Mouse (Mus musculus) liver (tissue): ENCODE data around the gene Olfr1512.
"Not testable (repeated sequence)": the region's sequence is repeated elsewhere in the genome, so short reads cannot be mapped to it uniquely, and the experiment has no call there.

Source experiments
- DNase-seq: peaks from one replicate; pipeline ENCODE4 v3.0.0-alpha.2; 2020; ENCODE audit warnings: mixed read lengths

Olfr1512 gene

GRCm38 (mm10) chr14:52379068-52379467 is at the start of gene Olfr1512:
Gene Olfr1512, minus strand, starts transcription at chr14:52379168.
- DNase-seq, result no peak

DNA sequence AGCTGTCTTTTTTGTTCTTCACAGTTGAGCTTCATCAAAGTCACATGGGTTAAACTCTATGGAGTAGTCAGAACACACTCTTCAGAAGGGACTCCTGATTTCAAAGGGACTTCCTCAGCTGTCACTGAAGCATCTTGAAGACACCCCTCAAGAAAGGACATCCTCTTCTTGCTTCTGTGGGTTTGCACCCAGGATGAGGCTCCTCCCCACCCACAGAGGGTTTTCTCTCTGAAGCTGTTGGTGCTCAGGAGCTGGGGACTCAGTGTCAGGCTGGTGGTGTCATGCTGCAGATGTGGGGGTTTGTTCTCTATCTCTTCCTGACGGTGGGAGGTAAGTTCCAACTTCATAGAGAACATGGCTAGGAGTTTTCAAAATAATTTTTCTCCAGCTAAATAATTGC is 48.7 kb upstream of the Olfr1512 start:
- DNase-seq, result no peak

GRCm38 (mm10) chr14:52414273-52414672 is 35.3 kb upstream of the Olfr1512 start, which contains the start of gene Olfr1510:
Gene Olfr1510, minus strand, starts transcription at chr14:52414373.
- DNase-seq, result no peak

- not testable (repeated sequence) for DNase-seq
These were observed 31.4 kb upstream of the Olfr1512 start for GRCm38 (mm10) chr14:52410142-52410919.

- no peak for DNase-seq
These were observed 18.3 kb upstream of the Olfr1512 start, which contains the start of gene Olfr1511 for GRCm38 (mm10) chr14:52397279-52397678. Gene Olfr1511, minus strand, starts transcription at chr14:52397379.

DNA sequence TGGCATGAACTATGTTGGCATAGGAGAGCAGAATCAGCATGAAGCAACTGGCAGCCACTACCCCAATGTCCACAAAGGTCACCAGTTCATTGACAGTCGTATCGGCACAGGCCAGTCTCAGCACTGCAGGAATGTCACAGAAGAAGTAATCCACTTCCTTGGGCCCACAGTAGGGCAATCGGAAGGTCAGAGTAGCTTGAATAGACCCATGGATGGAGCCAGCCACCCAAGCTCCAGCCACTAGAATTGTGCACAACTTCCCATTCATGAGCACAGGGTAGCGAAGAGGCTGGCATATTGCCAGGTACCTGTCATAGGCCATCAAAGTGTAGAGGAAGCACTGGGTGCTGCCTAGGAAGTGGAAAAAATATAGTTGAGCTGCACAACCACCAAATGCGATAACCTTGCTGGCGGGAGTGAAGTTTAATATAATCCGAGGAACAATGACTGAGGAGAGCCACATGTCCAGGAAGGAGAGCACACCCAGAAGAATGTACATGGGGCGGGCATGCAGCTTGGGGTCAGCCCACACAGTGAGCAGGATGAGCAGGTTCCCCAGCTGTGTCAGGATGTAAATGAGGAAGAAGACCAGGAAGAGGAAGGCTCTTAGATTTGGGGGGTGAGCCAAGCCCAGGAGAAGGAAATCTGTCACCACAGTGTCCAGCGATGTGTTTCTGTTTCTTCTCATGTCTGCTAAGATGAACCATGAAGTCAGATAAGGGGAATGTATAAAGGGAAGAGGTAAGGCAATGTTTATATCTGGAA is 11.3 kb upstream of the Olfr1512 start:
- not testable (repeated sequence) for DNase-seq

DNA sequence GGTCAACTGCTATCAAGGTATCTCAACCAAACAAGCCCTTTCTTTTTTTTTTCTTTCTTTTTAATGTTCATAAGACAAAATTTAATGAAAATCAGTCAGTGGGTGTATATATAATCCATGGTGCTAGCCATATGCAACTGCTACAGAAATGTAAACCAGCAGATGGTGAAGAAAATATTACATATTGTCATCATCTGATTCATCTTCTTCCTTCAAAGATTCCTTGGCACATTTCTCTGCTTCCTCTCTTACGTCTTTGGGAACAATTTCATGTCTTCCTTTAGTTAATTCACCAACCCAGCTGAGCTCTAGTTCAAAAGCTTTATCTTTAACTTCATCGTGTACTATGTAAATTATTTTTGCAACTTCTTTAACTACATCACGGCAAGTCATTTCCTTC is 10.2 kb downstream of the Olfr1512 start:
- DNase-seq, result no peak

GRCm38 (mm10) chr14:52356308-52356707 is 22.7 kb downstream of the Olfr1512 start, which contains the start of gene Olfr1513:
Gene Olfr1513, minus strand, starts transcription at chr14:52356408.
- no peak for DNase-seq

DNA sequence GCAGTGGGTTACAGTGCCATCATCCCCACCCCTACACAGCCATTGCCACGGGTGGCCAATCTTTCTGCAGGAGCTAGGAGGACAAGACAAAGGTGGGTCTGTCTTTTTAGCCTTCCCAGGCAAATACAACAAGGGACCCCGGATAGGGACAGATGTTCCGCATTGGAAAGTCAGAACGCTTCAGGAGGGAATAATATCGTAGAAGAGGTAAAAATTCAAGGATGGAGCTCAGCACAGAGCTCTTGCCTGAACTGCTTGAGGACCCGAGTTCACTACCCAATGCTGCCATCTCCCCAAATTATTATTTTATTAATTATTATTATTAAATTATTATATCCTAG is 39.5 kb downstream of the Olfr1512 start:
- DNase-seq, result no peak

- DNase-seq, result peak; percentile 43
These were observed 40.0 kb downstream of the Olfr1512 start for GRCm38 (mm10) chr14:52338751-52339511.

DNA sequence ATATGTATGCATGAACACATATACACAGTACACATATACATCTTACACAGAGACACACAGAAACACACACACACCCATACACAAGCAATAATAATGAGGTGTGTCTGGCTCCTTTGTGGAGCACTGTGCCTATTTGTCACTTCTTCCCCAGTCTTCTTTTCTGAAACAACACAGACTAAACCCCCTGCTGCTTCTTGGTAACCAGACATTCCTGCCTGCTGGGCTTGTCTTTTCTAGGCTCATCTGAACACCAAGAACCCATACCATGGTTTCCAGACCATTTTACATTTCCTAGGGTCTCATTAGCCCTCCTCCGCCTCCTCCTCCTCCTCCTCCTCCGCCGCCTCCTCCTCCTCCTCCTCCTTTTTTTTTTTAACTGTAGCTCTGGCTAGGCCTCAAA is 46.8 kb downstream of the Olfr1512 start:
- no peak for DNase-seq

DNA sequence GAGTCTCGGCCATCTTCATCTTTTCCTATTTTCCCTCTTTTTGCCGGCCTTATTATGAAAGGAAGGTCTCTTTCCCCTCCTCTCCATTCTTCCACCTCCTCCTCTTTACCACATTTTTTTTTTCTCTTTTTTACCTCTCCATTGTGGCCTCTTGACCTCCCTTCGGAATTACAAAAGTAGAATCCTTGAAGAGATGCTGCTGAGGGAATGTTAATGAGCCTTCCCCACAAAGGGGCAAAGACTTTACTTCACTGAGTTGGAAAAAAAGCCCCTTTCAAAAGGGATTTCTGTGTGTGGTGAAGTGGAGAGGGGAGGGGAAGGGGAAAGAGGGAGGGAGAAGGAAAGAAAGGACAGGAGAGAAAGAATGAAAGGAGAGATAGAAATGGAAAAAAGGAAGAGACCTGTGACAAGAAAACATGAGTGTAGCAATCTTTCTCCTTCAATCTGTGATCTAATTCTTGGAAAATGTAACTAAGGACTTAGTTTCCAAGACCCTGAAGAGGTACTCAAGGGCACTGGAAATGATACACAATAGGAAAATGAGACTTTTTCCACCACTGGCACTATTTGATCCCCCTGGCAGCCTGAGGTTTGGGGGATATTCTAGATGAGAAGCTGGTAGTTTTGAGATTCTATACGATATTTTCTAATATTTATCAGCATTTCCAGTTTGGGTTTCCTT is 47.8 kb downstream of the Olfr1512 start:
- DNase-seq, result no peak

DNA sequence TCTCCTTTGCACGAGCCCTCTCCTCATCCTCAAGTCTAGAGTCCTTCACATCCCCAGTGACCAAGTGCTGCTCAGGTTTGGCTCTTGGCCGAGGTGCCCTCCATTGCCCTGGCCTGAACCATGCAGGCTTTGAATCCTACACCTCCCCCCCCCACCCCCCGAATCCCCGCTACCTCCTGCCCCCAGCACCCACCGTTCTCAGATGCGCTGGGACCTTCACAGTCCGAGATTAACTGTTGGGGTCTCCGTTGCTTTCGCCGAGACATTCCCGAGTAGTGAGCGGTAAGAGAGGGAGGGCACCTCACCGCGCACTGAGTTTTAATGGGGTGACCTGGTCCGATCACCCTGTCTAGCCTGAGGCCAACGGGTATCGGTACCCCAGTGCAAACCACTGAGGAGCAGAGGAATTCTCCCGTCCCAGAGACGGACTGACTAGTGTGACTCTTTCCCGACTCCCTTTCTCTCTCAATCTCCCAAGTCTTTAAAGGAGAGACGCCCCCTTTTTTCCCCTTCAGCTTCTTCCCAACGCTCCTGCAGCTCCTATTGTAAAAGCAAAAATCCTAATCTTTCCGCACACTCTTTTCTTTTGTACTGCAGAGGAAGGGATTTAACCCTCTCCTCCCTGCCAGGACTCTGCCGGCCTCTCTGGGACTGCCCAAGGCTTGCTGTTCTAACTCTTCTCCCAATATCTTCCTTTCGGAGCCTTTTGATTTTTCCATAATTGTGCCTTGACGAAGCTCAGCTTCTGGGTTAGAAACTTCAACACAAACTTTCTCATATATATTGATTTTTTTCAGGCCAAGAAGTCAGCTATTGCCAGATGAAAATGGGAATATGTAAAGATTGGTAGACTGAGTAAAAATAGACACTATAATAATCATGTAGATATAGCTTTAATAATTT is 50.8 kb downstream of the Olfr1512 start, which contains the start of gene Sall2:
Gene Sall2, minus strand, starts transcription at position 853 of the 903 bp plus-strand sequence.
- no peak for DNase-seq

- no peak for DNase-seq
These were observed 51.5 kb downstream of the Olfr1512 start for GRCm38 (mm10) chr14:52327375-52327901.

- DNase-seq, result no peak
These were observed 53.1 kb downstream of the Olfr1512 start for GRCm38 (mm10) chr14:52325890-52326289.
